Mouse (Mus musculus) heart, embryonic 12.5 days (tissue): Measurements from ENCODE around the gene Pcp4. TPM values are rescaled to one million over a fixed set of nuclear protein-coding genes. Genes with fewer than 3 reads are reported as not detected.

Experiments used
- ATAC-seq: fragments of 200-750 bp; cut with Nextera tagmentation; 2 replicates; pipeline ENCODE4 v1.8.0; 2017; ENCODE audit warnings: moderate TSS enrichment, moderate library complexity; ENCODE audit not compliant: insufficient number of reproducible peaks, low FRiP score
- H3K27ac ChIP-seq: fragments of 300-500 bp; sonication (generic); 2 replicates; pipeline ENCODE4 v1.5.1; 2016; ENCODE audit warnings: mild to moderate bottlenecking, moderate library complexity; ENCODE audit not compliant: poor library complexity, severe bottlenecking
- H3K27me3 ChIP-seq: fragments of 300-500 bp; sonication (generic); replicated peaks from 2 replicates; pipeline ENCODE4 v1.6.1; 2016; ENCODE audit warnings: mild to moderate bottlenecking, moderate library complexity
- H3K36me3 ChIP-seq: fragments of 300-500 bp; sonication (generic); 2 replicates; pipeline ENCODE4 v1.6.1; 2016; ENCODE audit warnings: mild to moderate bottlenecking, moderate library complexity
- H3K4me1 ChIP-seq: fragments of 300-500 bp; sonication (generic); replicated peaks from 2 replicates; pipeline ENCODE4 v1.6.1; 2016; ENCODE audit warnings: mild to moderate bottlenecking
- H3K4me2 ChIP-seq: fragments of 300-500 bp; sonication (generic); 2 replicates; pipeline ENCODE4 v1.6.1; 2016; ENCODE audit warnings: mild to moderate bottlenecking, moderate library complexity
- H3K4me3 ChIP-seq: fragments of 300-500 bp; sonication (generic); 2 replicates; pipeline ENCODE4 v1.5.1; 2016; ENCODE audit warnings: mild to moderate bottlenecking
- H3K9ac ChIP-seq: fragments of 300-500 bp; sonication (generic); 2 replicates; pipeline ENCODE4 v1.6.1; 2016; ENCODE audit warnings: mild to moderate bottlenecking, moderate library complexity
- H3K9me3 ChIP-seq: fragments of 300-500 bp; sonication (generic); replicated peaks from 2 replicates; pipeline ENCODE4 v1.6.1; 2016; ENCODE audit warnings: mild to moderate bottlenecking, moderate library complexity
- WGBS: fragments of 180-500 bp; shearing (Covaris S2); methylation state at CpG from one replicate; pipeline ENCODE4 v1.1.7; 2016; 5-methylcytosine and 5-hydroxymethylcytosine counted together
- polyA plus RNA-seq: library from polyadenylated mRNA; unstranded; fragments of >200 nt; fragmentation: Nextera tagmentation; extraction: Ambion mirVana; gene quantifications from 2 replicates; pipeline ENCODE4 v1.2.1, GENCODE M21; 2016

Pcp4 gene
- polyA plus RNA-seq: 1.7 and 2.2 TPM in 2 replicates

GRCm38 (mm10) chr16:96467445-96467844 is at the start of gene Pcp4:
Pcp4 (plus strand) TSS chr16:96467606.
- H3K4me1 ChIP-seq: peaks cover 10% of the 10 kb centered on the region
- no peaks in the 10 kb centered on the region for H3K36me3 ChIP-seq
- H3K9ac ChIP-seq: no peak within 1 kb of the TSS
- no peak for ATAC-seq
- no peak within 1 kb of the TSS for H3K27ac ChIP-seq
- H3K4me3 ChIP-seq: no peak within 1 kb of the TSS
- no peaks in the 10 kb centered on the region for H3K9me3 ChIP-seq
- WGBS: 11% methylated on average over 8 of the region's 8 CpGs
- peaks cover 18% of the 10 kb centered on the region; the same call in 1 of the 2 replicates for H3K27me3 ChIP-seq
- no peak within 1 kb of the TSS for H3K4me2 ChIP-seq

GRCm38 (mm10) chr16:96425044-96425443 is 42.4 kb upstream of the Pcp4 start:
- H3K27ac ChIP-seq: no peak overlapping the region
- H3K4me1 ChIP-seq: no peaks in the 10 kb centered on the region
- 0 out of 2 replicates have a peak, but pooled peaks cover 6% of the 10 kb centered on the region for H3K27me3 ChIP-seq
- no peaks in the 10 kb centered on the region for H3K9me3 ChIP-seq
- no peak for ATAC-seq
- H3K9ac ChIP-seq: no peak overlapping the region
- H3K4me2 ChIP-seq: no peak overlapping the region
- WGBS: 65% methylated on average over 2 of the region's 2 CpGs
- H3K36me3 ChIP-seq: no peaks in the 10 kb centered on the region
- H3K4me3 ChIP-seq: no peak overlapping the region

GRCm38 (mm10) chr16:96426671-96427070 is 40.7 kb upstream of the Pcp4 start:
- Histone ChIP-seq H3K9me3 (no peaks in the 10 kb centered on the region), H3K4me3 (no peak overlapping the region), H3K27me3 (0 out of 2 replicates have a peak, but pooled peaks cover 16% of the 10 kb centered on the region), H3K4me1 (no peaks in the 10 kb centered on the region), H3K27ac (no peak overlapping the region), H3K36me3 (no peaks in the 10 kb centered on the region), H3K9ac (no peak overlapping the region), H3K4me2 (no peak overlapping the region)
- 79% methylated on average over 7 of the region's 7 CpGs for WGBS
- ATAC-seq: no peak

GRCm38 (mm10) chr16:96429046-96429445 is 38.4 kb upstream of the Pcp4 start:
- Histone ChIP-seq H3K9ac (no peak overlapping the region), H3K4me2 (no peak overlapping the region), H3K27me3 (0 out of 2 replicates have a peak, but pooled peaks cover 16% of the 10 kb centered on the region), H3K36me3 (no peaks in the 10 kb centered on the region), H3K27ac (no peak overlapping the region), H3K4me1 (no peaks in the 10 kb centered on the region), H3K9me3 (no peaks in the 10 kb centered on the region), H3K4me3 (no peak overlapping the region)
- ATAC-seq: no peak
- 67% methylated on average over 3 of the region's 3 CpGs for WGBS

- H3K27me3 ChIP-seq: 0 out of 2 replicates have a peak, but pooled peaks cover 16% of the 10 kb centered on the region
- H3K9me3 ChIP-seq: no peaks in the 10 kb centered on the region
- ATAC-seq: no peak
- H3K36me3 ChIP-seq: no peaks in the 10 kb centered on the region
- H3K9ac ChIP-seq: no peak overlapping the region
- 74% methylated on average over 10 of the region's 10 CpGs for WGBS
- H3K4me2 ChIP-seq: no peak overlapping the region
- no peaks in the 10 kb centered on the region for H3K4me1 ChIP-seq
- no peak overlapping the region for H3K27ac ChIP-seq
- H3K4me3 ChIP-seq: no peak overlapping the region
Observed at GRCm38 (mm10) chr16:96433266-96433665, 34.1 kb upstream of the Pcp4 start.

GRCm38 (mm10) chr16:96434024-96434785 is 33.2 kb upstream of the Pcp4 start:
- WGBS: 68% methylated on average over 3 of the region's 3 CpGs

GRCm38 (mm10) chr16:96438946-96439345 is 28.5 kb upstream of the Pcp4 start:
- Histone ChIP-seq H3K9me3 (no peaks in the 10 kb centered on the region), H3K9ac (no peak overlapping the region), H3K27ac (no peak overlapping the region), H3K27me3 (no peaks in the 10 kb centered on the region), H3K4me3 (no peak overlapping the region), H3K4me1 (no peaks in the 10 kb centered on the region), H3K4me2 (no peak overlapping the region), H3K36me3 (no peaks in the 10 kb centered on the region)
- ATAC-seq: no peak
- 84% methylated on average over 5 of the region's 5 CpGs for WGBS

More at GRCm38 (mm10) chr16:96434024-96434785, 33.2 kb upstream of the Pcp4 start:
- Histone ChIP-seq H3K36me3 (no peaks in the 10 kb centered on the region), H3K4me3 (no peak overlapping the region), H3K27me3 (0 out of 2 replicates have a peak, but pooled peaks cover 12% of the 10 kb centered on the region), H3K9me3 (no peaks in the 10 kb centered on the region), H3K4me1 (no peaks in the 10 kb centered on the region), H3K9ac (no peak overlapping the region), H3K4me2 (no peak overlapping the region), H3K27ac (no peak overlapping the region)
- ATAC-seq: no peak

GRCm38 (mm10) chr16:96439682-96440081 is 27.7 kb upstream of the Pcp4 start:
- no peak for ATAC-seq
- 60% methylated on average over 4 of the region's 4 CpGs for WGBS
- Histone ChIP-seq H3K9me3 (no peaks in the 10 kb centered on the region), H3K4me1 (no peaks in the 10 kb centered on the region), H3K4me2 (no peak overlapping the region), H3K4me3 (no peak overlapping the region), H3K27ac (no peak overlapping the region), H3K36me3 (no peaks in the 10 kb centered on the region), H3K9ac (no peak overlapping the region), H3K27me3 (no peaks in the 10 kb centered on the region)

- Histone ChIP-seq H3K4me1 (no peaks in the 10 kb centered on the region), H3K36me3 (no peaks in the 10 kb centered on the region), H3K9me3 (no peaks in the 10 kb centered on the region), H3K9ac (no peak overlapping the region), H3K4me3 (no peak overlapping the region), H3K27ac (no peak overlapping the region), H3K4me2 (no peak overlapping the region), H3K27me3 (no peaks in the 10 kb centered on the region)
- 86% methylated on average over 8 of the region's 8 CpGs for WGBS
- no peak for ATAC-seq
Observed at GRCm38 (mm10) chr16:96440871-96441270, 26.5 kb upstream of the Pcp4 start.

GRCm38 (mm10) chr16:96441826-96442225 is 25.6 kb upstream of the Pcp4 start:
- no peaks in the 10 kb centered on the region for H3K27me3 ChIP-seq
- H3K9me3 ChIP-seq: no peaks in the 10 kb centered on the region
- no peak overlapping the region for H3K27ac ChIP-seq
- H3K4me3 ChIP-seq: no peak overlapping the region
- WGBS: 77% methylated on average over 3 of the region's 3 CpGs
- no peak for ATAC-seq
- H3K4me2 ChIP-seq: no peak overlapping the region
- no peak overlapping the region for H3K9ac ChIP-seq
- H3K36me3 ChIP-seq: no peaks in the 10 kb centered on the region
- no peaks in the 10 kb centered on the region for H3K4me1 ChIP-seq

GRCm38 (mm10) chr16:96443468-96443867 is 23.9 kb upstream of the Pcp4 start, which contains the start of gene Itgb2l:
Itgb2l (minus strand) TSS chr16:96443619.
- no peak within 1 kb of the TSS for H3K4me3 ChIP-seq
- ATAC-seq: no peak
- no peak within 1 kb of the TSS for H3K9ac ChIP-seq
- no peak within 1 kb of the TSS for H3K4me2 ChIP-seq
- no peak within 1 kb of the TSS for H3K27ac ChIP-seq
- H3K27me3 ChIP-seq: no peaks in the 10 kb centered on the region
- no peaks in the 10 kb centered on the region for H3K4me1 ChIP-seq
- no peaks in the 10 kb centered on the region for H3K9me3 ChIP-seq
- WGBS: 73% methylated on average over 2 of the region's 2 CpGs
- H3K36me3 ChIP-seq: no peaks in the 10 kb centered on the region
